Mouse (Mus musculus) E14TG2a.4 (cell line): ENCODE measurements around the gene Herpud1.

Experiments
- CTCF ChIP-seq: conservative IDR thresholded peaks from 2 replicates; pipeline ENCODE4 v1.5.1; 2014; ENCODE audit warnings: low read length
- NANOG ChIP-seq: IDR thresholded peaks from 2 replicates; pipeline ENCODE4 v1.6.1; 2014; ENCODE audit warnings: borderline replicate concordance, low read length, mixed read lengths
- POU5F1 ChIP-seq: IDR thresholded peaks from 2 replicates; pipeline ENCODE4 v1.6.1; 2014; ENCODE audit warnings: low read length, borderline replicate concordance

DNA sequence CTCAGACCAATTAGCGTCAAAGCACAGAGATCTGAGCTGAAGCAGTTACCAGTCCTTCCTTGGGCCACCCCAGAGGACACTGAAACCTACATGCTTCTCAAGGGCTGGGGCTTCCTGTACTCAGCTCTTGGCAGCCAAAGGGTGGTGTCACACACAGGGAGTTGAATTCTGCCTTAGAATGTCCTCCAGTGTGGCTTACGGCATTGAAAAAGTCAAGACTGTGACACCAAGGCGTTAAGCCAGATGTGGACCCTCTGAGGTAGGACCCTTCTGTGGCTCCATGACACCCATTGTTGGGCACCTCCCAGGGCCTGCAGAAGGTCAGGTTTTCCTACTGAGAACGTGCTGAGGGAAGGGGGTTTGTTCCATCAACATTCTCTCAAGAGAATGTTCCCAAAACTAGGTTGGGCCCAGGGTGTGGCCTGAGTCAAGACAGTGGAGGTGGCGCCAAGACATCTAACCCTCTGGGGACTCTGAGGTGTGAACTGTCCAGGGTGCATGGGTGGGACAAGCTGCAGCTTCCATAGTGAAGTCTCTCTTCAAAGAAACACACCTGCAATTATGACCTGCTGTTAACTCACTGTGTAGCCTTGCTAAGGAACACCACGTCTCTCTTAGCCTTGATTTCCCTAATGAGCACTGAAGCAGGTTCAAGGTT lies 24.3 kb upstream of the Herpud1 start:
- TF ChIP-seq CTCF, result no peak
- TF ChIP-seq POU5F1, result no peak
- no peak for TF ChIP-seq NANOG
